Mouse (Mus musculus) spleen, adult 2 months (tissue): Measurements from ENCODE around the gene Zbtb11. TPM values are rescaled to one million over a fixed set of nuclear protein-coding genes. Genes with fewer than 3 reads are reported as not detected.
A peak's percentile ranks its signal among the peaks of the same experiment; 100 is the strongest.
"Not testable (repeated sequence)": the region's sequence is repeated elsewhere in the genome, so short reads cannot be mapped to it uniquely, and the experiment has no call there.

ENCODE experiments used
- DNase-seq, 2 experiments: peaks; one replicate each; pipeline versions ENCODE4 v3.0.0 to v3.0.0-alpha.2; 2012 to 2021; ENCODE audit warnings: low spot score in 2 of 2, low read depth in 1 of 2
- H3K27ac ChIP-seq: fragments of 200-500 bp; 2 replicates; pipeline ENCODE4 v1.5.1; 2012; ENCODE audit warnings: low read length, inconsistent platforms; ENCODE audit not compliant: insufficient read depth
- H3K27me3 ChIP-seq: fragments of 200-500 bp; 2 replicates; pipeline ENCODE4 v1.6.1; 2012; ENCODE audit warnings: mild to moderate bottlenecking, moderate library complexity, low read length, inconsistent platforms; ENCODE audit not compliant: control insufficient read depth, insufficient read depth
- H3K36me3 ChIP-seq: fragments of 200-500 bp; 2 replicates; pipeline ENCODE4 v1.6.1; 2012; ENCODE audit warnings: mild to moderate bottlenecking, low read length, inconsistent platforms; ENCODE audit not compliant: control insufficient read depth, insufficient read depth
- H3K4me1 ChIP-seq: fragments of 200-500 bp; 2 replicates; pipeline ENCODE4 v1.6.1; 2011; ENCODE audit warnings: inconsistent platforms; ENCODE audit not compliant: control insufficient read depth, insufficient read depth, insufficient read length
- H3K4me3 ChIP-seq: fragments of 200-500 bp; 2 replicates; pipeline ENCODE4 v1.5.1; 2011; ENCODE audit warnings: mild to moderate bottlenecking, inconsistent platforms; ENCODE audit not compliant: insufficient read depth, insufficient read length; ENCODE audit errors: extremely low read depth
- CTCF ChIP-seq: fragments of 200-500 bp; IDR thresholded peaks from 2 replicates; pipeline ENCODE4 v1.5.1; 2011; ENCODE audit warnings: mild to moderate bottlenecking, inconsistent platforms; ENCODE audit not compliant: insufficient read depth, insufficient read length, insufficient replicate concordance; ENCODE audit errors: extremely low read depth
- POLR2A ChIP-seq: fragments of 200-500 bp; IDR thresholded peaks from 2 replicates; pipeline ENCODE4 v1.6.1; 2011; ENCODE audit warnings: low read depth, low read length, inconsistent platforms
- WGBS: fragments of 180-500 bp; shearing (Covaris S2); methylation state at CpG from one replicate; pipeline ENCODE4 v1.1.7; 2018; 5-methylcytosine and 5-hydroxymethylcytosine counted together
- polyA plus RNA-seq: library from polyadenylated mRNA; depleted of rRNA; stranded (reverse); fragments of >200 nt; gene quantifications from 2 replicates; pipeline ENCODE4 v1.2.3, GENCODE M21; 2012

The Zbtb11 gene
- polyA plus RNA-seq, 1 experiment: 3.9 TPM

GRCm38 (mm10) chr16:56029661-56030082, 56.0 kb downstream of the Zbtb11 start, which contains the start of gene Pcnp:
Gene Pcnp (minus strand): TSS chr16:56029739.
- under 1% methylated on average over 39 of the region's 39 CpGs for WGBS
- H3K27ac ChIP-seq: peak within 1 kb of the TSS; percentile 86
- DNase-seq: peak; percentile 92 to 97

DNA sequence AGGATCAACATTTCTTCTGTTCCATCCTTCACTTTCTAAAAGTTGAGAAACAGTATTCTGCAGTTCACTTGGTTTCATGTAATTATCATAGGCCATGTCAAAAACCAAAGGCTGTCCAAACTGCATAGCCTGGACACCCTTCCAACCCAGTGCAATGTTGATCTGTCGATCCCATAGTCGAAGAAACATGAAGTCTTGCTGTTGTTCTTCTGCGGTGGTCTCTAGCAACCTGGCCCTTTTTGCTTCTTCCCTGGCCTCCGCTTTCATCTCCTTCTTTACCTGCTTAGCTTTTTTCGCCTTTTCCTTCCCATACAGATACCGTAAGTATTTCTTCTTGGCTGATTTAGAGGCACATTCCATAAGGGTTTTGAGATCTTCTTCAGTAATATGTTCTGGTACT, 60.9 kb downstream of the Zbtb11 start:
- Histone ChIP-seq H3K27me3 (no peaks in the 10 kb centered on the region), H3K36me3 (peaks cover 6% of the 10 kb centered on the region; the same call in 1 of the 2 replicates), H3K4me1 (peaks cover 4% of the 10 kb centered on the region), H3K4me3 (no peak overlapping the region), H3K27ac (no peak overlapping the region)
- DNase-seq: no peak
- WGBS: 93% methylated on average over 6 of the region's 6 CpGs
- no peak for TF ChIP-seq CTCF
- TF ChIP-seq POLR2A: no peak

More at GRCm38 (mm10) chr16:56029661-56030082, 56.0 kb downstream of the Zbtb11 start, which contains the start of gene Pcnp:
- TF ChIP-seq POLR2A (peak; percentile 96), CTCF (no peak)
- Histone ChIP-seq H3K36me3 (peaks cover 11% of the 10 kb centered on the region), H3K4me1 (peaks cover 5% of the 10 kb centered on the region), H3K27me3 (no peaks in the 10 kb centered on the region), H3K4me3 (peak within 1 kb of the TSS; percentile 88)

DNA sequence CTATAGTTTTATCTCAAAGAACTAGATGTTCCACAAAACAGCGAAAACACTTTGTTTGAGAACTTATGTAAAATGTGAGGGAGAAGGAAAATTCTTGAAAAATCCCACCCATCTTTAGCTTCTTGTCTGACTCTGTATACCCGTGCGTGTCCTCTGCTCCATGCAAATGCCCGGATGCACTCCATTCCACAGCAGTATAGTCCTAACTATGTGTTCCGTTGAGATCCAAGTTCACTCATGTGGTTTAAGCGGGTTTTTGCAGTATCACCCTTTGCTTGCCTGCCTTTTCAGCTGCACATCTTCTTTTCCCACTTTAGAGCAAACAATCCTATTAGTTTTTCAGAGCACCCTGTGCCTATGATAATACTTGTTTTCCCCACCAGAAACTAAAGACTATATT, 62.8 kb downstream of the Zbtb11 start:
- 52% methylated on average over 6 of the region's 6 CpGs for WGBS
- Histone ChIP-seq H3K4me3 (peak overlapping the region; percentile 30; the same call in 1 of the 2 replicates), H3K27ac (no peak overlapping the region), H3K36me3 (peaks cover 6% of the 10 kb centered on the region; the same call in 1 of the 2 replicates), H3K27me3 (no peaks in the 10 kb centered on the region), H3K4me1 (peaks cover 4% of the 10 kb centered on the region)
- TF ChIP-seq POLR2A (no peak), CTCF (no peak)
- no peak for DNase-seq

GRCm38 (mm10) chr16:56037138-56038010, 63.7 kb downstream of the Zbtb11 start, which contains the start of gene Trmt10c:
Gene Trmt10c (minus strand): TSS chr16:56037819.
- DNase-seq: peak; percentile 85 to 94
- TF ChIP-seq CTCF: no peak
- TF ChIP-seq POLR2A: peak; percentile 75
- Histone ChIP-seq H3K27ac (peak within 1 kb of the TSS; percentile 96), H3K36me3 (peaks cover 6% of the 10 kb centered on the region; the same call in 1 of the 2 replicates), H3K4me1 (peaks cover 4% of the 10 kb centered on the region), H3K4me3 (peak within 1 kb of the TSS; percentile 95), H3K27me3 (no peaks in the 10 kb centered on the region)
- under 1% methylated on average over 63 of the region's 63 CpGs for WGBS

DNA sequence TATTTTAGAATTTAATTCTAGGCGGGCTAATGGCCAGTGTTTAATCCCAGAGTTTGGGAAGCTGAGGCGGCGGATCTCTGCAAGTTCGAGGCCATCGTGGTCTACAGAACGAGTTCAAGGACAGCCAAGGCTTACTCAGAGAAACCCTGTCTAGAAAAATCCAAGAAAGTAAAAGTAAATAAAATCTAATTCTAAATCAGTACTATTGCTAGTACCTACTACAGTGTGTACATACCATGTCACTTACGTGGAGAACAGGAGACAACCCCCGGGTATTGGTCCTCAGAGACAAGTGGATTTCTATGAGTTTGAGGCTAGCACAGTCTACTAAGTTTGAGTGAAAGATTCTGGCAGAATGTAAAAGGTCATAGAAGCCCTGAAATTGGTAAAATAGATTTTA, 64.4 kb downstream of the Zbtb11 start:
- Histone ChIP-seq H3K4me1 (peaks cover 4% of the 10 kb centered on the region), H3K27ac (peak overlapping the region; percentile 96), H3K4me3 (peak overlapping the region; percentile 95), H3K27me3 (no peaks in the 10 kb centered on the region), H3K36me3 (0 out of 2 replicates have a peak, but pooled peaks cover 4% of the 10 kb centered on the region)
- TF ChIP-seq POLR2A (no peak), CTCF (no peak)
- WGBS: 29% methylated on average over 8 of the region's 8 CpGs
- DNase-seq: no peak

DNA sequence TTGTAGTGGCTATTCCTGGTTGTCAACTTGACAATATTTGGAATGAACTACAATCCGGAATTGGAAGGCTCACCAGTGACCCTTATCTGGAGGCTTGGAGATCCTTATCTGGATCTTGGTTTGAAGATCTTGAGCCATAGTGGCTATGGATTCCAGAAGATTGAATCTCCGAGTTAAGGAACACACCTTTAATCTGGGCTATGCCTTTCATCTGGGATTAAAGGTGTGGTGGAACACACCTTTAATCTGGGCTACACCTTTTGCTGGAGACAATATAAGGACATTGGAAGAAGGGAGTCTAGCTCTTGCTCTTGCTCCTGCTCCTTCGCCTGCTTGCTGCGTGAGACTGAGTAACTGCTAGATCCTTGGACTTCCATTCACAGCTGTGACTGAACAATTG, 74.4 kb downstream of the Zbtb11 start, which contains the start of gene Senp7:
Senp7 (plus strand) TSS at position 301 of the 400 bp plus-strand sequence.
- not testable (repeated sequence) for H3K27ac ChIP-seq, H3K4me1 ChIP-seq, DNase-seq, H3K36me3 ChIP-seq, H3K4me3 ChIP-seq, H3K27me3 ChIP-seq
- no CpG with 5 or more reads among the region's 4 CpGs for WGBS

GRCm38 (mm10) chr16:56055911-56056310, 82.2 kb downstream of the Zbtb11 start:
- no peak overlapping the region for H3K4me3 ChIP-seq
- TF ChIP-seq CTCF (no peak), POLR2A (no peak)
- whole genome bisulfite sequencing: 80% methylated on average over 3 of the region's 3 CpGs
- no peaks in the 10 kb centered on the region for H3K36me3 ChIP-seq
- DNase-seq: no peak
- H3K4me1 ChIP-seq: no peaks in the 10 kb centered on the region
- H3K27ac ChIP-seq: no peak overlapping the region
- H3K27me3 ChIP-seq: no peaks in the 10 kb centered on the region
